ENCODE assay signal across 19 mouse cellular contexts in the genomic region with DNA sequence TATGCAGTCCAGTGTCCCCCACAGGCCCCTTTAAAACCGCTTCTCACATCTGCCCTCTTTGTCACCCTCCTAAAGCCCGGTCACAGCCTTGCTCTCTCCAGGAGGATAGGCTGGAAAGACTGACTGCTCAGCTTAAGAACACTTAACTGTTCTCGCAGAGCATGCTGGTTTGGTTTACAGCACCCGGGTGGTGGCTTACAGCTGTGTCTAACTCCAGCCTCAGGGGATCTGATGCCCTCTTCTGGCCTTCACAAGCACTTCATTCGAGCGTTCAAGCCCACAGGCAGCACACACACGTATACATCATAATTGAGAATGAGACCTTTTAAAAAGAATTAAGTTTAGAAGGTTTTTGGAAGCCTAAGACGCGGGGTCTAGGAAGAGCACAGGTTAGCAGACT.
DNase-seq lines count a peak whose midpoint lies in the region; TF ChIP-seq lines count a peak whose summit lies in the region.
"Had no signal": no experiment of that assay in that cellular context is flagged by ENCODE, and none has a peak within 500 bp of the region (broad histone marks: within the 10 kb centered on the region; RNA-seq: fewer than 3 reads in every experiment).

No protein-coding gene starts in this region.

- intact Hi-C loops in left cerebral cortex, adult 2 months (cut with DNase I): no loop called here
- intact Hi-C loops in left cerebral cortex, postnatal 4 days (cut with DNase I): no loop called here

- no peak overlapping the region for H3K27ac ChIP-seq in left cerebral cortex, adult 2 months
- H3K27ac ChIP-seq in ES-E14 (ENCODE audit: insufficient read depth, low read depth, low read length, poor library complexity, severe bottlenecking): no peak overlapping the region
- H3K27ac ChIP-seq: hindbrain, embryonic 15.5 days; limb, embryonic 13.5 days; macrophage; midbrain, embryonic 12.5 days; stomach, embryonic 15.5 days had no signal

- TF ChIP-seq CTCF in left cerebral cortex, adult 2 months (IDR thresholded peaks at IDR 0.05): peak; percentile 10

- H3K4me1 ChIP-seq in ES-E14 (ENCODE audit: control insufficient read depth in 2 of 2, insufficient read depth in 2 of 2, low read length in 2 of 2, poor library complexity in 1 of 2): no peaks in the 10 kb centered on the region
- H3K4me1 ChIP-seq: limb, embryonic 13.5 days had no signal

- no peak overlapping the region for H3K9ac ChIP-seq in ES-E14 (ENCODE audit: insufficient read depth, low read depth, low read length, poor library complexity, severe bottlenecking)
- H3K9ac ChIP-seq: hindbrain, embryonic 15.5 days; limb, embryonic 13.5 days; midbrain, embryonic 12.5 days; stomach, embryonic 15.5 days had no signal

- peak; percentile 7 for DNase-seq in embryo, embryonic 11 days
- no peak for DNase-seq in embryo, embryonic 10.5 days (ENCODE audit: low spot score)
- DNase-seq in left cerebral cortex, adult 2 months (ENCODE audit: extremely low spot score in 1 of 2, low spot score in 2 of 2): no peak
- no peak for DNase-seq in left cerebral cortex, postnatal 4 days
- DNase-seq in 3T3-L1 (ENCODE audit: low read depth, low spot score): peak; percentile 4
- DNase-seq in ES-E14 (ENCODE audit: low read depth, low spot score): peak; percentile 24
- DNase-seq in yolk sac, embryonic 10.5 days (ENCODE audit: low spot score): no peak
- no peak for DNase-seq in cerebellum, adult 11 months
- DNase-seq: cerebellum, adult 9-11 months; kidney, adult 11 months; kidney, postnatal 14 days; layer of hippocampus, adult 9-11 months; lung, adult 18-20 months; right cerebral cortex, postnatal 14 days had no signal

- no peaks in the 10 kb centered on the region for H3K9me3 ChIP-seq in ES-E14 (ENCODE audit: control insufficient read depth, insufficient read depth, low read depth, low read length)
- H3K9me3 ChIP-seq: hindbrain, embryonic 15.5 days; limb, embryonic 13.5 days; midbrain, embryonic 12.5 days; stomach, embryonic 15.5 days had no signal

- in situ Hi-C loops in ES-E14 (cut with MboI; ENCODE audit: low sequenced_read_pairs in 2 of 2, unreplicated experiment in 2 of 2): no loop called here

- no peak overlapping the region for H3K4me3 ChIP-seq in left cerebral cortex, adult 2 months
- no peak overlapping the region for H3K4me3 ChIP-seq in ES-E14 (ENCODE audit: insufficient read depth in 1 of 2, low read depth in 1 of 2, low read length in 2 of 2, poor library complexity in 1 of 2, severe bottlenecking in 1 of 2)
- H3K4me3 ChIP-seq: hindbrain, embryonic 15.5 days; limb, embryonic 13.5 days; midbrain, embryonic 12.5 days; stomach, embryonic 15.5 days had no signal

- no peaks in the 10 kb centered on the region for H3K36me3 ChIP-seq in ES-E14 (ENCODE audit: control insufficient read depth, insufficient read depth, low read length, poor library complexity, severe bottlenecking)
- H3K36me3 ChIP-seq: hindbrain, embryonic 15.5 days; midbrain, embryonic 12.5 days; stomach, embryonic 15.5 days had no signal

TF ChIP-seq in ES-E14, 5 proteins besides CTCF, POLR2A, EP300 and RAD21:
- TF ChIP-seq MAFK (IDR thresholded peaks at IDR 0.05; ENCODE audit: insufficient read depth, low read depth, low read length) (no peak), HCFC1 (IDR thresholded peaks at IDR 0.05; ENCODE audit: borderline replicate concordance, insufficient read depth, low read length) (no peak), ZNF384 (IDR thresholded peaks at IDR 0.05; ENCODE audit: low read depth, low read length) (no peak), CHD2 (IDR thresholded peaks at IDR 0.05; ENCODE audit: low read depth, low read length) (no peak), ZC3H11A (IDR thresholded peaks at IDR 0.05; ENCODE audit: borderline replicate concordance, low read depth, low read length) (no peak)
TF ChIP-seq in ES-E14: peak in this region for 0.

Comparison
In these comparisons a context has a peak if more than half of its experiments do, and no peak if none do; other contexts are left out.
1. DNase-seq: peak in embryo, embryonic 11 days (single experiment), 3T3-L1 (single experiment) and ES-E14 (single experiment); none in embryo, embryonic 10.5 days (single experiment), left cerebral cortex, adult 2 months (0 of 2), left cerebral cortex, postnatal 4 days (single experiment), yolk sac, embryonic 10.5 days (single experiment) and cerebellum, adult 11 months (single experiment).